Mouse (Mus musculus) CH12.LX (cell line): ENCODE results near the gene Alpk3.

Source experiments
- CTCF ChIP-seq, 2 experiments: IDR thresholded peaks in 1 of 2; conservative IDR thresholded peaks in 1 of 2; 2 replicates each; pipeline ENCODE4 v1.5.1; 2011 to 2012; ENCODE audit warnings: low read depth in 2 of 2, low read length in 2 of 2, improper control_type of control experiment in 1 of 2, inconsistent platforms in 1 of 2, mild to moderate bottlenecking in 1 of 2, moderate library complexity in 1 of 2
- MAFK ChIP-seq: IDR thresholded peaks from 2 replicates; pipeline ENCODE4 v1.6.1; 2011; ENCODE audit warnings: low read length, improper control_type of control experiment; ENCODE audit not compliant: insufficient replicate concordance
- MAX ChIP-seq: IDR thresholded peaks from 2 replicates; pipeline ENCODE4 v1.6.1; 2011; ENCODE audit warnings: low read length, improper control_type of control experiment
- POLR2A ChIP-seq: IDR thresholded peaks from 2 replicates; pipeline ENCODE4 v1.6.1; 2011; ENCODE audit warnings: low read depth, mild to moderate bottlenecking, improper control_type of control experiment, low read length
- ZKSCAN1 ChIP-seq: IDR thresholded peaks from 2 replicates; pipeline ENCODE4 v1.6.1; 2012; ENCODE audit warnings: low read depth, inconsistent platforms, low read length, improper control_type of control experiment, borderline replicate concordance

GRCm38 (mm10) chr7:81066714-81067113, 9.3 kb downstream of the Alpk3 start:
- no peak for TF ChIP-seq ZKSCAN1
- no peak for TF ChIP-seq CTCF (conservative IDR thresholded peaks at IDR 0.05 in 1 of 2, IDR thresholded peaks at IDR 0.05 in 1 of 2; ENCODE audit: low read depth in 2 of 2, low read length in 2 of 2)
- no peak for TF ChIP-seq POLR2A
- no peak for TF ChIP-seq MAX
- no peak for TF ChIP-seq MAFK
